Comparison of ENCODE assay signal across 10 mouse cellular contexts in the genomic region with DNA sequence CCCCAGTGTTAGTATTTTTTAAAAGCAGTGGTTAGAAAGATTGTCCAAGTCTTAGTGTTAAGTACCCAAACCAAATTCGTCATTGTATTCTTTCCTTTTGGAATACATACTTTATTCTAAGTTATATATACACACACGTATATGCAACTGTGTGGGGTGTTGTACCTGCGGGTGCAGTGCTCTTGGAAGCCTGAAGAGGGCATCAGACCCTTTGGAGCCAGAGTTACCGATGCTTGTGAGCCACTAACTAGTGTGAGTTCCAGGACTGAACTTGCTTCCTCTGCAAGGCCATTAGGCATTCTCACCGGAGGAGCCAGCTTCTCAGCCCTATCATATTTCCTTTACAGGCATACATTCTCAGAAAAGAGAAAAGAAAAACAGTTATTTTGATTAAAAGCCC. TPM values are rescaled to one million over a fixed set of nuclear protein-coding genes. Genes with fewer than 3 reads are reported as not detected.
DNase-seq lines count a peak whose midpoint lies in the region; ATAC-seq and TF ChIP-seq lines count a peak whose summit lies in the region.
"Had no signal": no experiment of that assay in that cellular context is flagged by ENCODE, and none has a peak within 500 bp of the region (broad histone marks: within the 10 kb centered on the region; RNA-seq: fewer than 3 reads in every experiment).

No protein-coding gene starts in this region.

- H3K4me1 ChIP-seq in intestine, postnatal 0 days (replicated peaks; ENCODE audit: control insufficient read depth, insufficient read depth, low read length), result 0 out of 2 replicates have a peak, but pooled peaks cover 4% of the 10 kb centered on the region
- H3K4me1 ChIP-seq in intestine, embryonic 16.5 days (ENCODE audit: control insufficient read depth, insufficient read depth, low read length), result no peaks in the 10 kb centered on the region
- no peaks in the 10 kb centered on the region for H3K4me1 ChIP-seq in kidney, postnatal 0 days (replicated peaks; ENCODE audit: insufficient read depth, low read length)
- H3K4me1 ChIP-seq: limb, embryonic 12.5 days had no signal

- no peak overlapping the region for H3K27ac ChIP-seq in intestine, postnatal 0 days (ENCODE audit: low read depth, low read length)
- no peak overlapping the region for H3K27ac ChIP-seq in intestine, embryonic 16.5 days (ENCODE audit: low read length)
- no peak overlapping the region for H3K27ac ChIP-seq in kidney, postnatal 0 days
- H3K27ac ChIP-seq: limb, embryonic 12.5 days had no signal

- no peak overlapping the region for H3K4me2 ChIP-seq in intestine, postnatal 0 days (replicated peaks; ENCODE audit: low read depth)
- H3K4me2 ChIP-seq in intestine, embryonic 16.5 days (ENCODE audit: low read depth, low read length), result no peak overlapping the region
- no peak overlapping the region for H3K4me2 ChIP-seq in kidney, postnatal 0 days (ENCODE audit: low read length)
- H3K4me2 ChIP-seq: limb, embryonic 12.5 days had no signal

- WGBS in intestine, postnatal 0 days, result 43% methylated on average over 5 of the region's 5 CpGs
- WGBS in intestine, embryonic 16.5 days, result 39% methylated on average over 5 of the region's 5 CpGs
- 22% methylated on average over 5 of the region's 5 CpGs for WGBS in kidney, postnatal 0 days

- peak; percentile 86 for TF ChIP-seq CTCF in intestine, postnatal 0 days (IDR thresholded peaks at IDR 0.05; ENCODE audit: low read depth)
- peak; percentile 77 for TF ChIP-seq CTCF in kidney, postnatal 0 days (IDR thresholded peaks at IDR 0.05; ENCODE audit: low read depth)

- 0 out of 2 replicates have a peak, but pooled peaks have one; percentile 49 for ATAC-seq in intestine, postnatal 0 days
- ATAC-seq in intestine, embryonic 16.5 days, result no peak
- no peak for ATAC-seq in kidney, postnatal 0 days (replicated peaks; ENCODE audit: low FRiP score, low read depth)
- ATAC-seq in monocyte, adult 5-6 weeks (replicated peaks; ENCODE audit: insufficient number of reproducible peaks, low FRiP score, low TSS enrichment, poor library complexity, severe bottlenecking), result peak; percentile 92

- H3K9me3 ChIP-seq in intestine, postnatal 0 days (ENCODE audit: control insufficient read depth), result no peaks in the 10 kb centered on the region
- H3K9me3 ChIP-seq in intestine, embryonic 16.5 days (ENCODE audit: control insufficient read depth, low read length), result no peaks in the 10 kb centered on the region
- no peaks in the 10 kb centered on the region for H3K9me3 ChIP-seq in kidney, postnatal 0 days (replicated peaks; ENCODE audit: low read length)
- H3K9me3 ChIP-seq: limb, embryonic 12.5 days had no signal

- no peak overlapping the region for H3K4me3 ChIP-seq in intestine, postnatal 0 days (ENCODE audit: low read depth, low read length)
- H3K4me3 ChIP-seq in intestine, embryonic 16.5 days (ENCODE audit: low read length), result no peak overlapping the region
- no peak overlapping the region for H3K4me3 ChIP-seq in kidney, postnatal 0 days (replicated peaks; ENCODE audit: low read depth, low read length)
- H3K4me3 ChIP-seq: erythroblast, embryonic 14.5 days; limb, embryonic 12.5 days had no signal

- no peak overlapping the region for H3K9ac ChIP-seq in intestine, postnatal 0 days (ENCODE audit: low read depth, low read length)
- no peak overlapping the region for H3K9ac ChIP-seq in intestine, embryonic 16.5 days (ENCODE audit: low read depth, low read length)
- no peak overlapping the region for H3K9ac ChIP-seq in kidney, postnatal 0 days (ENCODE audit: low read depth, low read length)
- H3K9ac ChIP-seq: limb, embryonic 12.5 days had no signal

- no peaks in the 10 kb centered on the region for H3K36me3 ChIP-seq in intestine, postnatal 0 days (ENCODE audit: control insufficient read depth, insufficient read depth)
- H3K36me3 ChIP-seq in intestine, embryonic 16.5 days (ENCODE audit: control insufficient read depth, insufficient read depth, low read length), result no peaks in the 10 kb centered on the region
- H3K36me3 ChIP-seq in kidney, postnatal 0 days (ENCODE audit: insufficient read depth, low read length), result no peaks in the 10 kb centered on the region
- H3K36me3 ChIP-seq: limb, embryonic 12.5 days had no signal

- peak; percentile 55 to 59 for DNase-seq in B cell, adult 2 months
- DNase-seq in NIH3T3 (ENCODE audit: low read depth), result peak; percentile 61
- DNase-seq in embryo, embryonic 11.5 days (ENCODE audit: low read depth, low spot score), result peak; percentile 5
- DNase-seq in kidney, postnatal 0 days (ENCODE audit: low spot score), result peak; percentile 64
- no peak for DNase-seq in MN1 (ENCODE audit: low spot score)

- no peaks in the 10 kb centered on the region for H3K27me3 ChIP-seq in intestine, postnatal 0 days (replicated peaks; ENCODE audit: control insufficient read depth, insufficient read depth, low read length)
- no peaks in the 10 kb centered on the region for H3K27me3 ChIP-seq in intestine, embryonic 16.5 days (replicated peaks; ENCODE audit: control insufficient read depth, insufficient read depth, low read length)
- no peaks in the 10 kb centered on the region for H3K27me3 ChIP-seq in kidney, postnatal 0 days (ENCODE audit: insufficient read depth, low read length)
- H3K27me3 ChIP-seq: limb, embryonic 12.5 days had no signal

RNA-seq across cellular contexts. Expression of a gene that starts 20.1 kb away (rescaled TPM):
- 58.7 and 61.9 TPM in 2 replicates for polyA plus RNA-seq in intestine, postnatal 0 days (2015; fragmentation: Nextera tagmentation; extraction: Ambion mirVana)
- polyA plus RNA-seq in intestine, embryonic 16.5 days (2015; fragmentation: Nextera tagmentation; extraction: Ambion mirVana), result 33.2 and 36.7 TPM in 2 replicates
- 37.8 and 38.3 TPM in 2 replicates for polyA plus RNA-seq in kidney, postnatal 0 days (2015; fragmentation: Nextera tagmentation; extraction: Ambion mirVana)
- 20.2 to 24.6 TPM (median 21.3 TPM) in 3 replicates for total RNA-seq in monocyte, adult 5-6 weeks (2017)

RNA-seq across cellular contexts. Expression of a gene that starts 20.3 kb away (rescaled TPM):
- 87.5 and 87.6 TPM in 2 replicates for polyA plus RNA-seq in intestine, postnatal 0 days (2015; fragmentation: Nextera tagmentation; extraction: Ambion mirVana)
- polyA plus RNA-seq in intestine, embryonic 16.5 days (2015; fragmentation: Nextera tagmentation; extraction: Ambion mirVana), result 105 and 110 TPM in 2 replicates
- polyA plus RNA-seq in kidney, postnatal 0 days (2015; fragmentation: Nextera tagmentation; extraction: Ambion mirVana), result 144 and 153 TPM in 2 replicates
- 67.9 to 97.9 TPM (median 85.9 TPM) in 3 replicates for total RNA-seq in monocyte, adult 5-6 weeks (2017)

Comparison
In these comparisons a context has a peak if more than half of its experiments do, and no peak if none do; other contexts are left out.
1. ATAC-seq: peak in intestine, postnatal 0 days (single experiment) and monocyte, adult 5-6 weeks (single experiment); none in intestine, embryonic 16.5 days (single experiment) and kidney, postnatal 0 days (single experiment).